Mouse (Mus musculus) heart, adult 2 months (tissue): ENCODE measurements around the gene Ctbp2. TPM values are rescaled to one million over a fixed set of nuclear protein-coding genes. Genes with fewer than 3 reads are reported as not detected.

Experiments
- DNase-seq, 2 experiments: peaks; one replicate each; pipeline ENCODE4 v3.0.0; 2021
- H3K27ac ChIP-seq: fragments of 200-600 bp; 2 replicates; pipeline ENCODE4 v1.8.1; 2022
- H3K27me3 ChIP-seq: fragments of 200-500 bp; 2 replicates; pipeline ENCODE4 v1.6.1; 2012; ENCODE audit warnings: mild to moderate bottlenecking, low read length, inconsistent platforms, mixed read lengths; ENCODE audit not compliant: control insufficient read depth, insufficient read depth
- H3K36me3 ChIP-seq: fragments of 200-500 bp; 2 replicates; pipeline ENCODE4 v1.6.1; 2012; ENCODE audit warnings: low read length, inconsistent platforms; ENCODE audit not compliant: control insufficient read depth, insufficient read depth
- H3K4me1 ChIP-seq: fragments of 200-500 bp; 2 replicates; pipeline ENCODE4 v1.6.1; 2011; ENCODE audit warnings: low read length; ENCODE audit not compliant: control insufficient read depth, insufficient read depth
- H3K4me3 ChIP-seq: fragments of 200-600 bp; 2 replicates; pipeline ENCODE4 v1.8.1; 2022
- H3K79me2 ChIP-seq: fragments of 200-500 bp; replicated peaks from 2 replicates; pipeline ENCODE4 v1.6.1; 2012; ENCODE audit warnings: mild to moderate bottlenecking, inconsistent platforms, low read length, moderate library complexity, mixed read lengths; ENCODE audit not compliant: control insufficient read depth, insufficient read depth
- H3K9ac ChIP-seq: fragments of 200-500 bp; 2 replicates; pipeline ENCODE4 v1.6.1; 2012; ENCODE audit warnings: low read depth, mild to moderate bottlenecking, control low read depth, inconsistent platforms, low read length, mixed read lengths
- CTCF ChIP-seq: fragments of 200-600 bp; IDR thresholded peaks from 2 replicates; pipeline ENCODE4 v1.8.1; 2022; ENCODE audit warnings: antibody characterized with exemption, mild to moderate bottlenecking, moderate library complexity
- EP300 ChIP-seq: fragments of 200-500 bp; IDR thresholded peaks from 2 replicates; pipeline ENCODE4 v1.6.1; 2011; ENCODE audit warnings: low read depth, low read length, control low read depth; ENCODE audit not compliant: insufficient read depth
- POLR2A ChIP-seq: fragments of 200-500 bp; IDR thresholded peaks from 2 replicates; pipeline ENCODE4 v1.6.1; 2011; ENCODE audit warnings: mild to moderate bottlenecking, low read depth, low read length, control low read depth; ENCODE audit not compliant: insufficient read depth
- WGBS: fragments of 180-500 bp; shearing (Covaris S2); methylation state at CpG from one replicate; pipeline ENCODE4 v1.1.7; 2018; 5-methylcytosine and 5-hydroxymethylcytosine counted together
- intact Hi-C: fragments of 180-260 bp; cut with DNase I; formaldehyde crosslinking; loops from one replicate; pipeline ENCODE4 v1.15.1; 2025
- polyA plus RNA-seq: library from polyadenylated mRNA; depleted of rRNA; stranded (reverse); fragments of >200 nt; gene quantifications from 2 replicates; pipeline ENCODE4 v1.2.3, GENCODE M21; 2012
- total RNA-seq, 2 experiments: library from RNA; stranded (reverse); gene quantifications; 2 replicates each; pipeline ENCODE4 v1.2.3; 2021

The Ctbp2 gene
- total and polyA plus RNA-seq, 3 experiments = 22.8 to 28.3 (median 28.1) TPM

GRCm38 (mm10) chr7:133058496-133059149 lies 65.5 kb downstream of the Ctbp2 start:
- 47% methylated on average over 12 of the region's 12 CpGs for WGBS
- Histone ChIP-seq H3K9ac (no peak overlapping the region), H3K36me3 (no peaks in the 10 kb centered on the region), H3K79me2 (peaks cover 2% of the 10 kb centered on the region; the same call in 1 of the 2 replicates), H3K27ac (peak overlapping the region; percentile 72), H3K4me3 (no peak overlapping the region), H3K27me3 (no peaks in the 10 kb centered on the region), H3K4me1 (peaks cover 20% of the 10 kb centered on the region)
- TF ChIP-seq CTCF (no peak), EP300 (no peak), POLR2A (no peak)
- DNase-seq = peak in 1 of 2 experiments; percentile 49
- intact Hi-C loops = no loop called here

DNA sequence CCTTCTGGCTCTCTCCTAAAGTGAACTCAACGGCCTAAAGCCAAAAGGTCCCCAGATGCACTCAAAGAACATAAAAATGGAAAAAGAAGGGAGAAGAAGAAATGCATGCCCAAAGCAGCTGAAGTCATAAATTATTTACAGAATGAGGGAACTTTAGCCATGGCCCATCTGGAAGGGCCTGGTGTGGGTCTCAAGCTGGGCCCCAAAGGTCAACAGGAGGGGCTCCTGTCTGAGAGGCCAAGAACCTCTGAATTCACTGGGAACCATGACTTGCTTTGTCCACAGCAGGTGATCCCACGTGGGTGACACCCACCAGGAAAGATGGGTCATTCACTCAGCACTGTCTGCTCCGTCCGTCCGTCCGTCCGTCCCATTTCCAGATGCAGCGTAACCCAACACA lies 67.2 kb downstream of the Ctbp2 start:
- H3K79me2 ChIP-seq = no peaks in the 10 kb centered on the region
- TF ChIP-seq POLR2A (no peak), CTCF (no peak), EP300 (no peak)
- H3K4me3 ChIP-seq = no peak overlapping the region
- intact Hi-C loops = no loop called here
- peaks cover 25% of the 10 kb centered on the region for H3K4me1 ChIP-seq
- 93% methylated on average over 8 of the region's 8 CpGs for WGBS
- H3K27me3 ChIP-seq = no peaks in the 10 kb centered on the region
- no peak for DNase-seq
- H3K36me3 ChIP-seq = peaks cover 2% of the 10 kb centered on the region
- no peak overlapping the region for H3K9ac ChIP-seq
- H3K27ac ChIP-seq = no peak overlapping the region

DNA sequence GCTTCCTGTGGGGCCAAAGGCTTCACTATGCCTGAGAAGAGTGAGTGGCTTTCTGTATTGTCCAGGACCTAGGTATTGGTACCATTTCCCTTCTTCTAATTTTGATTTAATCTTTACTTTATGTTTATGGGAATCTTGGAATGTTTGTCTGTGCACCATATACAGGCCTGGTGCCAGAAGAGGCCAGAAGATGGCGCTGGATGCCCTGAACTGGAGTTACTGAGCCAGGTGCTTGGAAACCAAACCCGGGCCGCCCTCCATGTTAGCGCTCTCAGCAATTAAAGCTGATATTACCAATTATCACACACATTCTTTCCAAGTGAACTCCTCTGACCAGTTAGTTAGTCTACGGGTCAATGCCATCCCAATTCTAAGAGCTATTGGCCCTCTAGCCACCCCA lies 69.7 kb downstream of the Ctbp2 start:
- Histone ChIP-seq H3K9ac (no peak overlapping the region), H3K79me2 (0 out of 2 replicates have a peak, but pooled peaks cover 4% of the 10 kb centered on the region), H3K27me3 (no peaks in the 10 kb centered on the region), H3K4me3 (no peak overlapping the region), H3K27ac (no peak overlapping the region), H3K36me3 (peaks cover 2% of the 10 kb centered on the region), H3K4me1 (peaks cover 24% of the 10 kb centered on the region)
- intact Hi-C loops = no loop called here
- TF ChIP-seq EP300 (no peak), CTCF (peak; percentile 42), POLR2A (no peak)
- 95% methylated on average over 5 of the region's 5 CpGs for WGBS
- no peak for DNase-seq

GRCm38 (mm10) chr7:133053757-133054156 lies 70.4 kb downstream of the Ctbp2 start:
- intact Hi-C loops = loop anchor here (2.0 kb wide), 1 partner anchor 69 kb away; the partner anchor contains the start of gene Fgfr2
- 0 out of 2 replicates have a peak, but pooled peaks cover 4% of the 10 kb centered on the region for H3K79me2 ChIP-seq

GRCm38 (mm10) chr7:133052819-133053218 lies 71.3 kb downstream of the Ctbp2 start:
- Histone ChIP-seq H3K4me1 (peaks cover 18% of the 10 kb centered on the region), H3K4me3 (no peak overlapping the region), H3K27me3 (no peaks in the 10 kb centered on the region), H3K79me2 (0 out of 2 replicates have a peak, but pooled peaks cover 4% of the 10 kb centered on the region), H3K9ac (peak overlapping the region; percentile 32), H3K27ac (peak overlapping the region; percentile 70), H3K36me3 (peaks cover 2% of the 10 kb centered on the region)
- intact Hi-C loops = loop anchor here (2.0 kb wide), 1 partner anchor 70 kb away; the partner anchor contains the start of gene Fgfr2
- DNase-seq = peak; percentile 57 to 75
- TF ChIP-seq POLR2A = no peak
- no peak for TF ChIP-seq CTCF
- TF ChIP-seq EP300 = peak; percentile 41; the same call in 1 of the 2 replicates
- 29% methylated on average over 8 of the region's 8 CpGs for WGBS

More at GRCm38 (mm10) chr7:133053757-133054156, 70.4 kb downstream of the Ctbp2 start:
- Histone ChIP-seq H3K36me3 (peaks cover 2% of the 10 kb centered on the region), H3K27me3 (no peaks in the 10 kb centered on the region), H3K9ac (no peak overlapping the region), H3K4me3 (no peak overlapping the region), H3K4me1 (peaks cover 18% of the 10 kb centered on the region), H3K27ac (no peak overlapping the region; the same call in 1 of the 2 replicates)
- WGBS = 81% methylated on average over 9 of the region's 9 CpGs
- DNase-seq = no peak
- TF ChIP-seq POLR2A (no peak), EP300 (no peak), CTCF (no peak)

GRCm38 (mm10) chr7:133050681-133051080 lies 73.5 kb downstream of the Ctbp2 start:
- Histone ChIP-seq H3K27ac (no peak overlapping the region), H3K4me3 (no peak overlapping the region), H3K9ac (no peak overlapping the region), H3K79me2 (peaks cover 4% of the 10 kb centered on the region; the same call in 1 of the 2 replicates), H3K27me3 (no peaks in the 10 kb centered on the region), H3K36me3 (peaks cover 2% of the 10 kb centered on the region), H3K4me1 (peaks cover 22% of the 10 kb centered on the region)
- TF ChIP-seq EP300 = no peak
- TF ChIP-seq POLR2A = no peak
- no peak for TF ChIP-seq CTCF
- WGBS = 62% methylated on average over 6 of the region's 6 CpGs
- intact Hi-C loops = no loop called here
- no peak for DNase-seq
